Mouse (Mus musculus): ENCODE data around the gene Maml1. TPM values are rescaled to one million over a fixed set of nuclear protein-coding genes. Genes with fewer than 3 reads are reported as not detected.

Gene Maml1
- polyA plus RNA-seq, 1 experiment, result 14.1 TPM

GRCm38 (mm10) chr11:50326302-50326966 lies 34.3 kb upstream of the Maml1 start:
- no peaks in the 10 kb centered on the region for H3K9me3 ChIP-seq (replicated peaks; ENCODE audit: control insufficient read depth, insufficient read depth, low read length, poor library complexity, severe bottlenecking)
- peaks cover 23% of the 10 kb centered on the region for H3K36me3 ChIP-seq (ENCODE audit: control insufficient read depth, insufficient read depth, low read length, poor library complexity, severe bottlenecking)
- H3K9ac ChIP-seq (ENCODE audit: low read depth, poor library complexity, severe bottlenecking), result peak overlapping the region; percentile 71
- H3K4me3 ChIP-seq (ENCODE audit: low read depth, low read length), result peak overlapping the region; percentile 66
- TF ChIP-seq EP300 (IDR thresholded peaks at IDR 0.05; ENCODE audit: insufficient read depth, low read depth, low read length) (no peak), POLR2A (IDR thresholded peaks at IDR 0.05; ENCODE audit: insufficient read depth, low read length) (no peak), CTCF (IDR thresholded peaks at IDR 0.05; ENCODE audit: low read depth, low read length) (no peak)
- no peaks in the 10 kb centered on the region for H3K4me1 ChIP-seq (ENCODE audit: control insufficient read depth, insufficient read depth, low read length)
- peak overlapping the region; percentile 14 for H3K27ac ChIP-seq (ENCODE audit: insufficient read depth, low read length)
- H3K27me3 ChIP-seq (ENCODE audit: control insufficient read depth, insufficient read depth, low read length, poor library complexity, severe bottlenecking), result no peaks in the 10 kb centered on the region

- no peaks in the 10 kb centered on the region for H3K27me3 ChIP-seq (ENCODE audit: control insufficient read depth, insufficient read depth, low read length, poor library complexity, severe bottlenecking)
- H3K9me3 ChIP-seq (replicated peaks; ENCODE audit: control insufficient read depth, insufficient read depth, low read length, poor library complexity, severe bottlenecking), result no peaks in the 10 kb centered on the region
- peak within 1 kb of the TSS; percentile 89 for H3K9ac ChIP-seq (ENCODE audit: low read depth, poor library complexity, severe bottlenecking)
- H3K4me3 ChIP-seq (ENCODE audit: low read depth, low read length), result peak within 1 kb of the TSS; percentile 77
- TF ChIP-seq CTCF (IDR thresholded peaks at IDR 0.05; ENCODE audit: low read depth, low read length) (no peak), POLR2A (IDR thresholded peaks at IDR 0.05; ENCODE audit: insufficient read depth, low read length) (peak; percentile 91), EP300 (IDR thresholded peaks at IDR 0.05; ENCODE audit: insufficient read depth, low read depth, low read length) (no peak)
- H3K27ac ChIP-seq (ENCODE audit: insufficient read depth, low read length), result peak within 1 kb of the TSS; percentile 80
- peaks cover 26% of the 10 kb centered on the region for H3K36me3 ChIP-seq (ENCODE audit: control insufficient read depth, insufficient read depth, low read length, poor library complexity, severe bottlenecking)
- H3K4me1 ChIP-seq (ENCODE audit: control insufficient read depth, insufficient read depth, low read length), result no peaks in the 10 kb centered on the region
Observed at GRCm38 (mm10) chr11:50325496-50326301, 33.6 kb upstream of the Maml1 start, which contains the start of gene Canx. Canx (minus strand) TSS chr11:50325673.

- Histone ChIP-seq H3K9me3 (replicated peaks; ENCODE audit: control insufficient read depth, insufficient read depth, low read length, poor library complexity, severe bottlenecking) (no peaks in the 10 kb centered on the region), H3K27ac (ENCODE audit: insufficient read depth, low read length) (peak overlapping the region; percentile 80; the same call in 1 of the 2 replicates), H3K4me3 (ENCODE audit: low read depth, low read length) (peak overlapping the region; percentile 77), H3K36me3 (ENCODE audit: control insufficient read depth, insufficient read depth, low read length, poor library complexity, severe bottlenecking) (peaks cover 31% of the 10 kb centered on the region), H3K9ac (ENCODE audit: low read depth, poor library complexity, severe bottlenecking) (peak overlapping the region; percentile 89), H3K27me3 (ENCODE audit: control insufficient read depth, insufficient read depth, low read length, poor library complexity, severe bottlenecking) (no peaks in the 10 kb centered on the region), H3K4me1 (ENCODE audit: control insufficient read depth, insufficient read depth, low read length) (no peaks in the 10 kb centered on the region)
- TF ChIP-seq CTCF (IDR thresholded peaks at IDR 0.05; ENCODE audit: low read depth, low read length) (no peak), EP300 (IDR thresholded peaks at IDR 0.05; ENCODE audit: insufficient read depth, low read depth, low read length) (no peak), POLR2A (IDR thresholded peaks at IDR 0.05; ENCODE audit: insufficient read depth, low read length) (no peak)
Observed at GRCm38 (mm10) chr11:50324751-50325471, 32.8 kb upstream of the Maml1 start.

- no peak overlapping the region for H3K27ac ChIP-seq (ENCODE audit: insufficient read depth, low read length)
- H3K4me3 ChIP-seq (ENCODE audit: low read depth, low read length), result peak overlapping the region; percentile 56
- no peaks in the 10 kb centered on the region for H3K9me3 ChIP-seq (replicated peaks; ENCODE audit: control insufficient read depth, insufficient read depth, low read length, poor library complexity, severe bottlenecking)
- H3K36me3 ChIP-seq (ENCODE audit: control insufficient read depth, insufficient read depth, low read length, poor library complexity, severe bottlenecking), result peaks cover 41% of the 10 kb centered on the region
- no peaks in the 10 kb centered on the region for H3K4me1 ChIP-seq (ENCODE audit: control insufficient read depth, insufficient read depth, low read length)
- H3K27me3 ChIP-seq (ENCODE audit: control insufficient read depth, insufficient read depth, low read length, poor library complexity, severe bottlenecking), result no peaks in the 10 kb centered on the region
- TF ChIP-seq EP300 (IDR thresholded peaks at IDR 0.05; ENCODE audit: insufficient read depth, low read depth, low read length) (no peak), CTCF (IDR thresholded peaks at IDR 0.05; ENCODE audit: low read depth, low read length) (no peak)
- peak overlapping the region; percentile 89 for H3K9ac ChIP-seq (ENCODE audit: low read depth, poor library complexity, severe bottlenecking)
Observed at GRCm38 (mm10) chr11:50323843-50324242, 31.7 kb upstream of the Maml1 start.

- Histone ChIP-seq H3K4me3 (ENCODE audit: low read depth, low read length) (no peak overlapping the region), H3K27ac (ENCODE audit: insufficient read depth, low read length) (no peak overlapping the region)
Observed at GRCm38 (mm10) chr11:50322345-50322744, 30.2 kb upstream of the Maml1 start.

More at GRCm38 (mm10) chr11:50322345-50322744, 30.2 kb upstream of the Maml1 start:
- Histone ChIP-seq H3K36me3 (ENCODE audit: control insufficient read depth, insufficient read depth, low read length, poor library complexity, severe bottlenecking) (peaks cover 45% of the 10 kb centered on the region), H3K4me1 (ENCODE audit: control insufficient read depth, insufficient read depth, low read length) (no peaks in the 10 kb centered on the region), H3K9ac (ENCODE audit: low read depth, poor library complexity, severe bottlenecking) (peak overlapping the region; percentile 89; the same call in 1 of the 2 replicates), H3K27me3 (ENCODE audit: control insufficient read depth, insufficient read depth, low read length, poor library complexity, severe bottlenecking) (no peaks in the 10 kb centered on the region), H3K9me3 (replicated peaks; ENCODE audit: control insufficient read depth, insufficient read depth, low read length, poor library complexity, severe bottlenecking) (no peaks in the 10 kb centered on the region)
- no peak for TF ChIP-seq CTCF (IDR thresholded peaks at IDR 0.05; ENCODE audit: low read depth, low read length)
- no peak for TF ChIP-seq EP300 (IDR thresholded peaks at IDR 0.05; ENCODE audit: insufficient read depth, low read depth, low read length)
- no peak for TF ChIP-seq POLR2A (IDR thresholded peaks at IDR 0.05; ENCODE audit: insufficient read depth, low read length)

Data from ES-Bruce4 (cell line).